Mouse (Mus musculus) bone marrow, adult 2 months (tissue): ENCODE data around the gene Nxpe5.
"Not testable (repeated sequence)": the region's sequence is repeated elsewhere in the genome, so short reads cannot be mapped to it uniquely, and the experiment has no call there.

Experiments used
- CTCF ChIP-seq: fragments of 200-500 bp; IDR thresholded peaks from 2 replicates; pipeline ENCODE4 v1.5.1; 2011; ENCODE audit warnings: low read length, control low read depth; ENCODE audit not compliant: control insufficient read depth, insufficient read depth
- POLR2A ChIP-seq: fragments of 200-500 bp; IDR thresholded peaks from 2 replicates; pipeline ENCODE4 v1.6.1; 2011; ENCODE audit warnings: low read depth, mild to moderate bottlenecking, control low read depth, low read length, borderline replicate concordance; ENCODE audit not compliant: control insufficient read depth

GRCm38 (mm10) chr5:138216632-138217031 is 9.1 kb upstream of the Nxpe5 start:
- TF ChIP-seq POLR2A, CTCF: not testable (repeated sequence)
